Mouse (Mus musculus): ENCODE data around the gene Kmo.

Kmo gene

GRCm38 (mm10) chr1:175619814-175620431, at the start of gene Kmo:
TSS of gene Kmo (plus strand) at chr1:175620381.
- DNase-seq (ENCODE audit: low spot score in 2 of 2): no peak

DNA sequence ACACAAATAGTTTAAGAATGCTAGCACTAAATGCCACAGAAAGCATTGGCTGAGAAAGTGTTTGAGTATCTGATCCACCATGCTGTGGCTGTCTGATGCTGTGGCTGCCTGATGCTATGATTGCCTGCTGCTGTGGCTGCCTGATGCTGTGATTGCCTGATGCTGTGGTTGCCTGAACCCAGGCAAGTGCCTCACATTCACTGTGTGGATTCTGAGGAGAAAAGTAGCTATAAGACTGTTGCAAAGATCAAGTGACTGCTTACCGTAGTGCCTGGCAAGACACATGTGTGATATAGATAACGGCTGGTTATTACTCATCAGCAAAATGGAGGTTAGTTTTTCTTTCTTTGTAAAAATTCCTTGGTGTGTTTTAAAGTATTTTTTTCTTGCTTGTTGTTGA, 46.1 kb upstream of the Kmo start:
- DNase-seq (ENCODE audit: low spot score in 2 of 2): no peak

DNA sequence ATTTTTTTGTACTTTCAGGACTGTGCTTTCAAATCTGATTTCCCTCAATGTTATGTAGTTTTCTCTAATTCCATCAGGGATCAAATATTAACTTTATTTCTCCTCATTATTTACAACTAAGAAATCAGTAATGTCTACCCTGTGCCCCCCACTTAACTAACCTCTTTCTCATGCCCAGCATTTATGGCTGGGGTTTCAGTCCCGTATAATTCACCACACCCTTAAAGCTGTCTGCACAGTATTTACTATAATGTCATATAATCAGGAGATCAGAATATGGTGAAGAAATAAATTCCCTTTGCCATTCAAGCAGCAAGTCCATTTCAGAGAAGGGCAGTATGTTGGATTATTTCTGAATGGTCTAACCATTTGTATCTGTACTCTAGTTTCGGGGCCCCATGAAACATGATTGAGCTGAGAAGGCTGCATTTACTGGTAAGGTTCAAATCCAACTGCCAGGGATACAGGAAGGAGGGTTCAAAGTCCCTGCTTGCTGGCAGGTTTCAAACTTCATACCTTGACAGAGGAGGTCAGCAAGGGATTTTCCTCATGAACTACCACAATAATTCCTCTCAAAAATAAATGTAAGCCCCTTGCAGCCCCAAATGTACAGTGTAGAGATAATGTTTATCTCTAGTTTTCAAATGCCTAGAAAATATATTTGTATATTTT, 41.6 kb upstream of the Kmo start:
- DNase-seq (ENCODE audit: low spot score in 2 of 2): no peak

DNA sequence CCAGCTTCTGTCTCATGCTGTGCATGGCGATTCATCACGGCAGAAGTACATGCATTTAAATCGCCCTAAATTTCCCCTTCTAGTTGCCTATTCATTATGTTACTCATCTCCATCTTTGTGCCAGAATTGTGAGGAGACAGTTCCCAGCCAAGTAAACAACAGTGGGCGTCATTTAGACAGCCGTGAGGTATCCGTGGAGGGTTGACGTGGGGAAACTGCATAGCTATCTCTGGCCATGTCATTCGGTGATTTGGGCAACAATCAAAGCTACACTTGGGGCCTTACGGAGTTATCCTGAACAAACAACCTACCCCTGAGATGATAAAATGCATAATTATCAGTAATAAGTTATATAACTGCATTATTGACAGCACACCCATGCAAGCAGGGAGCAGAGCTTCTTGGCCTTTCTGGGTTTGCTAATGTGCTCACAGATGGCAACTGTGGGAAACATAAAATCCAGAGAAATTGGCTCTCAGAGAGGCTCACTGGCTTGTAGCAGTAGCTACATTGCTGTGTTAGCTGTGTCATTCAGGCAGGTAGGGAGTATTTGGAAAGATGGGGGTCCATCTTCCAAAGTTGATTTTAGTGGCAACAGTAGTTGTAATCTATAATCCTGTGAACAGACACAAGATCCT, 40.5 kb upstream of the Kmo start:
- DNase-seq (ENCODE audit: low spot score in 2 of 2): no peak

DNA sequence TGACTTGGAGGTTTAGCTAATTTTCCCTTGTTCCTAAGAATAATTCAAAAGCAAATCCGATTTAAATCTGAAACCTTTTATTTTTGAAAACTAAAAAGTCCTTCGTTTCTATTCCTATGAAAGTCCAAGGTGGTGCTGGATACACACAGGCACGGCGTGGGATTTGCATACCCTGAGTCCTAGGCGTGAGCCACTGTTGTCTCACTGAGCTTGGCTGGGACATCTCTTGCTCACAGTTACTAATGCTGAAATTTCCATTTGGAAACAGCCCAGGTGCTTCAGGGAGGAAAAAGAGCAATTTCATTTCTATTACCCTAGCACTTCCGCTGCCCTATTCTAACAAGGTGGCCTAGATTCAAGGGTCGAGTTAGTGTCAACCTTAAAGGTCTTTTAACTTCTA, 39.8 kb upstream of the Kmo start:
- DNase-seq (ENCODE audit: low spot score in 2 of 2): no peak

DNA sequence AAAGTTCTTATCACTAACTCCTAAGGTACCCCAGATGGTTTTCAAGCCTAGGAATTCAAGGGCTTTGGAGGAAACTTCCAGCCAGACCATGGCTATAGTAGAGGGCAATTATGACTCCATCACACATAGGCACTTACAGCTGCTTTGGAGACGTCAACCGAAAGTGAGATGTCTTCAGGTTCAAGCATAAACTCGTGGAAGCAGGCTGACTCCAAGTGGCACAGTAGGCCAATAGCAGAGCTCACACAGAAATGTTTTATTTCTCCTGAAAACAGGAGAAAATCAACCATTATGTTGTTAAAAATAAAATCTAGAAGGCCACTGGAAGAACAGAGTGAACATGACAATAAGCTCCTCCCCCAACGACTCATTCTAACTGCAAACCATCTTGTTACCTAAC, 37.4 kb upstream of the Kmo start:
- no peak for DNase-seq (ENCODE audit: low spot score in 2 of 2)

DNA sequence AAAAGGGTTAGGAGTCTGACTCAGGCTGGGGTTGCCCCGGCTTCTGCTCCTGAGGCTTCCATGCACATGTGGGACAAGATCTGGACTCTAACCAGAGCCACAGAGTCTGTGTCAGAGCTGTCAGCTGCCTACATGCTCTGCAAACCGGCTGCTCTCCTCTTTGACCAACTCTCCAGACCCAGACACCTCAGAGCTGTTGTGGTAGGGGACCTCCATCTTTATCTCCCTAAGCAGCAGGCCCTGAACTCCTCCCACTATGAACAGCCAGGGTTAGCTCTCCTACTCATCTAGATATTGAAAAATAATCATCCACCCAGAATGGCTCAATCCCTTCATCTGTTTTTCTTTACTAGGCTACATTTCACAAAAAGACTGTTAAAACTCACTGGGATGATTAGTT, 34.9 kb upstream of the Kmo start:
- DNase-seq (ENCODE audit: low spot score in 2 of 2): no peak

GRCm38 (mm10) chr1:175586656-175587055, 33.5 kb upstream of the Kmo start:
- DNase-seq (ENCODE audit: low spot score in 2 of 2): no peak

DNA sequence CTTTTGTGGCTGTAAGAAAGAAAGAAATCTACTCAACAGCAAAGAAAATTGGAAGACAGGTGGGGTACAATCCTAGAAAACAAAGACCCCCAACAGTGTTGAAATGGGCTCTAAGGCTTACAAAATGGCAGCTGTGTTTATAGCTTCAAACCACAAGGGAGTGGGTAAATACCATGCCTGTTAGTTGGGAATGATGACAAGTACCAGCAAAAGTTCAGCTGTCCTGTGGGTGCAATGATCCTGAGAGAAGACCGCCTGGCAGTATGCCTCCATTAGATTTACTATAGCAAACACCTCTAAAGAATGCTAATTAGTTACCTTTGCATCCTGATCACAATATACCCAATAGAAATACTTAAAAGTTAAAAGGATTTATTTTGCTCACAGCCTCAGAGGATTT, 27.3 kb upstream of the Kmo start:
- DNase-seq (ENCODE audit: low spot score in 2 of 2): no peak

- no peak for DNase-seq (ENCODE audit: low spot score in 2 of 2)
Measured at GRCm38 (mm10) chr1:175602231-175602630, 17.9 kb upstream of the Kmo start.

GRCm38 (mm10) chr1:175603390-175603789, 16.8 kb upstream of the Kmo start:
- no peak for DNase-seq (ENCODE audit: low spot score in 2 of 2)

- no peak for DNase-seq (ENCODE audit: low spot score in 2 of 2)
Measured at GRCm38 (mm10) chr1:175607308-175607707, 12.9 kb upstream of the Kmo start.

GRCm38 (mm10) chr1:175607838-175608585, 12.2 kb upstream of the Kmo start:
- no peak for DNase-seq (ENCODE audit: low spot score in 2 of 2)

DNA sequence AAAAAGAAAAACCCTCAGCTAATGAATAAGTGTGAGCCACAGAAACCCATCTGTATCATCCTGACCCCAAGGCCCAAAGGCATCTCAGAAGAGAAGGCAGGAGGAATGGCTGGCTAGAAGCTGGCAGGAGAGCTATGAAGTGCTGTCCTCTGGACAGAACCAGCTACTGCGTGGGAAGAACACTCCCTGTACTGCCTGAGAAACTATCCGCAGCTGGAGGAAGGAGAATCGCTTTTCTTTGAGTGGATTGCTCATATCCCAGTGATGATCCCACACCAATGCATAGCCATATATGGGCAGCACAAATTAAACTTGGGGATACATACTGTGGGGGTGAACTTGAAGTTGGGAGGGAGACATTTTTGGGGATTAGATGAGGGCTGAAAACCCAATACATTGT, 11.5 kb upstream of the Kmo start:
- DNase-seq (ENCODE audit: low spot score in 2 of 2): no peak

- no peak for DNase-seq (ENCODE audit: low spot score in 2 of 2)
Measured at GRCm38 (mm10) chr1:175614992-175615391, 5.2 kb upstream of the Kmo start.

DNA sequence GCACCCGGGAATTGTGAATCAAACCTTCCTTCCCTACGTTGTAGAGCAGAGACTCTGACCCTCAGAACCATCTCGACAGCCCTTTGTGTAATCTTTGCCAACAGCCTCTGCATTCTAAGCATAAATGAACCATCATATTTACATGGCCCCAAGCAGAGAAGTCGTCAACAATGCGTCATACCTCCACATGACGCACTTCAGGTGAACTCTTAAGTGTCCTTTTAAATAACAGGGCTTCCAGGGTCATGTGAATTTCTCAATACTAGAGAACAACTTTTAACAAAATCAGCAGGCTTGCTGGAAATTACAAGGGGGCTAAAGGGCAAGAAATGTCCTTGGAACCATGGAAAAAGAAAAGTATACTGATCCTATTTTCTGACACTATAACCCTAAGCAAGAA, 3.5 kb downstream of the Kmo start:
- DNase-seq (ENCODE audit: low spot score in 2 of 2): no peak

- DNase-seq (ENCODE audit: low spot score in 2 of 2): peak; percentile 94 to 95
Measured at GRCm38 (mm10) chr1:175625257-175625879, 5.2 kb downstream of the Kmo start, which contains the start of gene Fh1. TSS of gene Fh1 (minus strand) at chr1:175625635.

GRCm38 (mm10) chr1:175625990-175626692, 6.0 kb downstream of the Kmo start:
- DNase-seq (ENCODE audit: low spot score in 2 of 2): no peak

- DNase-seq (ENCODE audit: low spot score in 2 of 2): no peak
Measured at GRCm38 (mm10) chr1:175629248-175629647, 9.1 kb downstream of the Kmo start.

GRCm38 (mm10) chr1:175630345-175630744, 10.2 kb downstream of the Kmo start:
- DNase-seq (ENCODE audit: low spot score in 2 of 2): no peak

GRCm38 (mm10) chr1:175631080-175631479, 10.9 kb downstream of the Kmo start:
- DNase-seq (ENCODE audit: low spot score in 2 of 2): no peak

Measured in frontal cortex, postnatal 14 days (tissue).